Mouse (Mus musculus): Measurements from ENCODE around the gene Zfp101. TPM values are rescaled to one million over a fixed set of nuclear protein-coding genes. Genes with fewer than 3 reads are reported as not detected.

Gene Zfp101
- total RNA-seq (2023): 1 to 10 TPM; 7.0 to 7.8 TPM

GRCm38 (mm10) chr17:33394182-33395034, at the start of gene Zfp101:
Gene Zfp101, minus strand, starts transcription at chr17:33394641.

GRCm38 (mm10) chr17:33432019-33432946, 37.8 kb upstream of the Zfp101 start, which contains the start of gene Actl9:
Gene Actl9, plus strand, starts transcription at chr17:33432896.

GRCm38 (mm10) chr17:33358411-33359384, 35.7 kb downstream of the Zfp101 start, which contains the start of gene Zfp81:
Gene Zfp81, minus strand, starts transcription at chr17:33358878.

Other genes starting within 250 kb of the Zfp101 start
- gene Olfr55, start 226.2 kb downstream of the Zfp101 start, total RNA-seq (2023): not detected
- not detected for gene Olfr239, start 203.3 kb downstream of the Zfp101 start, total RNA-seq (2023)
- not detected for gene Olfr1564, start 173.0 kb downstream of the Zfp101 start, total RNA-seq (2023)
- gene Zfp955a, start 139.5 kb downstream of the Zfp101 start, total RNA-seq (2023): 1 to 10 TPM; 1.8 to 2.2 TPM
- under 1 TPM in 1 of 2 experiments, not detected in 1; 0.07 TPM for gene Olfr63, start 130.0 kb downstream of the Zfp101 start, total RNA-seq (2023)
- gene Zfp955b, start 105.1 kb downstream of the Zfp101 start, total RNA-seq (2023): 1 to 10 TPM; 2.6 TPM
- 1 to 10 TPM; 5.4 to 5.7 TPM for gene Zfp81, start 35.8 kb downstream of the Zfp101 start, total RNA-seq (2023)
- not detected for gene Actl9, start 38.3 kb upstream of the Zfp101 start, total RNA-seq (2023)
- gene Adamts10, start 129.6 kb upstream of the Zfp101 start, total RNA-seq (2023): 10 to 100 TPM; 42.9 to 43.2 TPM
- gene Myo1f, start 161.1 kb upstream of the Zfp101 start, total RNA-seq (2023): 100 to 1,000 TPM; 517 to 547 TPM
- 10 to 100 TPM; 64.8 to 66.7 TPM for gene Zfp414, start 234.4 kb upstream of the Zfp101 start, total RNA-seq (2023)
- 100 to 1,000 TPM; 361 to 386 TPM for gene Pram1, start 243.4 kb upstream of the Zfp101 start, total RNA-seq (2023)